Mouse (Mus musculus): ENCODE measurements around the gene Gpr152.

GRCm38 (mm10) chr19:4137913-4138312, 1.7 kb upstream of the Gpr152 start:
- TF ChIP-seq CTCF (IDR thresholded peaks at IDR 0.05; ENCODE audit: extremely low read depth, insufficient read length, insufficient replicate concordance, low read depth, low read length) (no peak), POLR2A (IDR thresholded peaks at IDR 0.05; ENCODE audit: low read depth, low read length) (no peak)

Measured in small intestine, adult 2 months (tissue).